Mouse (Mus musculus): ENCODE measurements around the gene Add3.

DNA sequence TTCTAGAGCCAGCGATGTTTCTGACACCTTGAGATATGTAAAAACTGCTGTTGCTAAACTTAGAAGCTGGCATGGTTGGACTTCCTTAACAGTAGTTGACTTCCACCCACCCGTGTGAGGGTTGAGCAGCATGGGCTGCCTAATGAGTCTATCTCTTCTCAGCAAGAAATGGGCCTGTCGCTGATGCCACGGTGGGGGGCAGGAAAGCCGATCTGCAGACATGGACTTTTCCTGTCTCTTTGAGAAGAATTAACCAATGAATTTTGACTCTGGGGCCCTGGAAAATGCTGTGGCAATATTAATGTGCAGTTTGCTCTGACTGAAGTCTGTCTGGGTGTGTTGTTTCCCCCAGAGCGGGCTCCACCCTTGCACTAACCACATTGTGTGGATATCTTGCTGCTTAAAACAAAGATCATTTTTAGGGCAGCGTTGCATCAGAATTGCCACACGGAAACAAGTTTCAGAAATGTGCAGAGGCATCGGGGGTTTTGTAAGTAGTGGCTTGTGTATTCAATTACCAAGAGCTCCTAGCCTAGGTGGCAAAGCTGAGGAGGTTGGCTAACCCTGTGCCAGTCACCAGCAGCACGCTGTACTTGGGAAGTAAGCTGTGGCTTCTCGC is 53.8 kb downstream of the Add3 start:
- TF ChIP-seq POLR2A (IDR thresholded peaks at IDR 0.05; ENCODE audit: insufficient read depth, low read depth, low read length) (no peak), CTCF (IDR thresholded peaks at IDR 0.05; ENCODE audit: insufficient read depth, low read depth, low read length) (no peak)

All from olfactory bulb, adult 2 months (tissue).